Mouse (Mus musculus) bone marrow macrophage, adult 2 months (primary cell): ENCODE results near the gene Brd7. TPM values are rescaled to one million over a fixed set of nuclear protein-coding genes. Genes with fewer than 3 reads are reported as not detected.
A peak's percentile ranks its signal among the peaks of the same experiment; 100 is the strongest.

Experiments used
- H3K27ac ChIP-seq: 2 replicates; pipeline ENCODE4 v1.5.1; 2012; ENCODE audit warnings: low read depth, low read length; ENCODE audit not compliant: insufficient read depth
- H3K4me1 ChIP-seq: 2 replicates; pipeline ENCODE4 v1.6.1; 2012; ENCODE audit warnings: low read length; ENCODE audit not compliant: control insufficient read depth, insufficient read depth
- H3K4me3 ChIP-seq: 2 replicates; pipeline ENCODE4 v1.5.1; 2012; ENCODE audit warnings: mild to moderate bottlenecking, low read length, moderate library complexity; ENCODE audit not compliant: insufficient read depth
- CTCF ChIP-seq: IDR thresholded peaks from 2 replicates; pipeline ENCODE4 v1.5.1; 2012; ENCODE audit warnings: low read depth, mild to moderate bottlenecking, low read length, moderate library complexity
- POLR2A ChIP-seq: IDR thresholded peaks from 2 replicates; pipeline ENCODE4 v1.6.1; 2012; ENCODE audit warnings: mild to moderate bottlenecking, low read depth, low read length, borderline replicate concordance
- polyA plus RNA-seq: library from polyadenylated mRNA; stranded (reverse); fragments of >200 nt; gene quantifications from 2 replicates; pipeline ENCODE4 v1.2.4, GENCODE M21; 2012; ENCODE audit not compliant: missing spikeins, insufficient read depth, insufficient read length

Gene Brd7
- polyA plus RNA-seq, 1 experiment, result 92.1 TPM

GRCm38 (mm10) chr8:88288622-88289242 is 73.3 kb downstream of the Brd7 start:
- TF ChIP-seq POLR2A (no peak), CTCF (no peak)
- H3K4me1 ChIP-seq, result peaks cover 74% of the 10 kb centered on the region

GRCm38 (mm10) chr8:88286421-88286960 is 75.5 kb downstream of the Brd7 start:
- TF ChIP-seq POLR2A (no peak), CTCF (no peak)
- Histone ChIP-seq H3K4me1 (peaks cover 74% of the 10 kb centered on the region), H3K4me3 (no peak overlapping the region), H3K27ac (no peak overlapping the region)

More at GRCm38 (mm10) chr8:88288622-88289242, 73.3 kb downstream of the Brd7 start:
- Histone ChIP-seq H3K27ac (peak overlapping the region; percentile 86), H3K4me3 (peak overlapping the region; percentile 43)

- H3K4me1 ChIP-seq, result peaks cover 73% of the 10 kb centered on the region
- H3K27ac ChIP-seq, result no peak overlapping the region
- TF ChIP-seq POLR2A (no peak), CTCF (0 out of 2 replicates have a peak, but pooled peaks have one; percentile 33)
- H3K4me3 ChIP-seq, result no peak overlapping the region
These were observed 76.3 kb downstream of the Brd7 start for GRCm38 (mm10) chr8:88285469-88286356.

- Histone ChIP-seq H3K4me1 (peaks cover 67% of the 10 kb centered on the region), H3K27ac (no peak overlapping the region), H3K4me3 (no peak overlapping the region)
- TF ChIP-seq CTCF (no peak), POLR2A (no peak)
These were observed 77.3 kb downstream of the Brd7 start for GRCm38 (mm10) chr8:88284738-88285137.

GRCm38 (mm10) chr8:88283243-88284115 is 78.5 kb downstream of the Brd7 start:
- peak overlapping the region; percentile 54 for H3K27ac ChIP-seq
- no peak for TF ChIP-seq CTCF
- TF ChIP-seq POLR2A, result no peak
- H3K4me3 ChIP-seq, result no peak overlapping the region
- peaks cover 69% of the 10 kb centered on the region for H3K4me1 ChIP-seq

GRCm38 (mm10) chr8:88282684-88283083 is 79.3 kb downstream of the Brd7 start:
- Histone ChIP-seq H3K4me3 (no peak overlapping the region), H3K4me1 (peaks cover 63% of the 10 kb centered on the region), H3K27ac (peak overlapping the region; percentile 90)
- TF ChIP-seq POLR2A, result no peak
- no peak for TF ChIP-seq CTCF

Other genes with a start within 250 kb of the Brd7 start
- gene Cnep1r1, start 243.4 kb downstream of the Brd7 start, polyA plus RNA-seq, result 46.6 and 49.5 TPM in 2 replicates
- 12.1 and 12.6 TPM in 2 replicates for gene Heatr3, start 224.3 kb downstream of the Brd7 start, polyA plus RNA-seq
- 28.9 and 31.0 TPM in 2 replicates for gene Tent4b, start 163.0 kb downstream of the Brd7 start, polyA plus RNA-seq
- 145 and 146 TPM in 2 replicates for gene Adcy7, start 89.8 kb downstream of the Brd7 start, polyA plus RNA-seq
- not detected in 2 replicates for gene Nkd1, start 159.2 kb upstream of the Brd7 start, polyA plus RNA-seq